Mouse (Mus musculus): Measurements from ENCODE around the gene Slc44a4.
"Not testable (repeated sequence)": the region's sequence is repeated elsewhere in the genome, so short reads cannot be mapped to it uniquely, and the experiment has no call there.

GRCm38 (mm10) chr17:34900826-34901225, 13.4 kb upstream of the Slc44a4 start:
- not testable (repeated sequence) for TF ChIP-seq CTCF, EP300 (IDR thresholded peaks at IDR 0.05; ENCODE audit: low read depth)
